Mouse (Mus musculus): ENCODE data around the gene Mcm3.

GRCm38 (mm10) chr1:20817172-20817571, 2.9 kb downstream of the Mcm3 start:
- TF ChIP-seq POLR2A (IDR thresholded peaks at IDR 0.05; ENCODE audit: low read depth, low read length) (no peak), CTCF (IDR thresholded peaks at IDR 0.05; ENCODE audit: extremely low read depth, insufficient read length, insufficient replicate concordance, low read depth, low read length) (no peak)
